Mouse (Mus musculus) forelimb bud, embryonic 11.5 days (tissue): ENCODE measurements around the gene Mvp.
A peak's percentile ranks its signal among the peaks of the same experiment; 100 is the strongest.

Experiments used
- DNase-seq: peaks from one replicate; pipeline ENCODE4 v3.0.0-alpha.2; 2012; ENCODE audit warnings: low read depth, low spot score

Gene Mvp

DNA sequence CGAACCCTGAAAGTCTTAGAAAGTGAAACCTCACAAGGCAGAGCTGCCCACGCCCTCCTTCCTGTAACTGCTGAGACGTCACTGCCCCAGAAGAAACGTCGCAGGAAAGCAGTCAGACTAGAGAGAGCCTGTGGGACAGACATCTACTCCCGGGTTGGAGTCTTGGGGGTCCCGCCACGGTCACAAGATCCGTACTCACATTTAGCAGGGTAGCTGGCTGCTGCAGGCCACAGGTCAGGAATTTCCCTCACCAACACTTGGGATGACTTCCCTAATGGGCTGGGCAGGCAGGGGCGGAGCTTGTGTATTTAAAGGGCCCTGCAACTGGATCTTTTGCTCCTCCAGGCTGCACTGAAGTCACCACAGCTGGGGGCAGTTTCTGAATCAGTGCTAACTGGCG is at the start of gene Mvp:
Gene Mvp (minus strand): TSS at position 302 of the 400 bp plus-strand sequence.
- peak; percentile 30 for DNase-seq

DNA sequence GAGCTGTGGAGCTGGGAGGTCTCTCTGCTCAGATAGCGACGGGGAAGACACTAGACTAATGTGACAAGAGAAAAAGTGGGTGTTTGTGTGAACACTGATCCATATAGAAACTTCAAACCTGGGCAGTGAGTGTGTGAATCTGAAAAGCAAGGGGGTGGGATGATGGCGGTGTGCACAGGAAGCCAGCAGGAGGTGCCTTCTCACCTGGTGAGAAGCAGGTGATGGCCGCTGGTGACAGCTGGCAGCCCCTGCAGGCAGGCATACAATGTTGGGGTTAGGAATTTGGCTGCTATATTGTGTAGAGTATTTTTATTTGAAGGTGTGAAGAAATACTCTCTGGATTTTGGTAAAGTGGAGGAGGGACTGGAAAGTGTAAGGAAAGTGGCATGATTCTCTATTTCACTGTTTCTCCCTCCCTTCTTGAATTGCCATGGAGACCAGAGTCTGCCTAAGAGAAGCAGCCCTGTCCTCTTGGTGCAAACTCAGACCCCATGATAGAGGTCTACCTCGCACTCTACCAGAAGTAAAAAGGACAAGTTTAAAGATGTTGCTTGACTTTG is 40.7 kb upstream of the Mvp start:
- DNase-seq, result no peak

DNA sequence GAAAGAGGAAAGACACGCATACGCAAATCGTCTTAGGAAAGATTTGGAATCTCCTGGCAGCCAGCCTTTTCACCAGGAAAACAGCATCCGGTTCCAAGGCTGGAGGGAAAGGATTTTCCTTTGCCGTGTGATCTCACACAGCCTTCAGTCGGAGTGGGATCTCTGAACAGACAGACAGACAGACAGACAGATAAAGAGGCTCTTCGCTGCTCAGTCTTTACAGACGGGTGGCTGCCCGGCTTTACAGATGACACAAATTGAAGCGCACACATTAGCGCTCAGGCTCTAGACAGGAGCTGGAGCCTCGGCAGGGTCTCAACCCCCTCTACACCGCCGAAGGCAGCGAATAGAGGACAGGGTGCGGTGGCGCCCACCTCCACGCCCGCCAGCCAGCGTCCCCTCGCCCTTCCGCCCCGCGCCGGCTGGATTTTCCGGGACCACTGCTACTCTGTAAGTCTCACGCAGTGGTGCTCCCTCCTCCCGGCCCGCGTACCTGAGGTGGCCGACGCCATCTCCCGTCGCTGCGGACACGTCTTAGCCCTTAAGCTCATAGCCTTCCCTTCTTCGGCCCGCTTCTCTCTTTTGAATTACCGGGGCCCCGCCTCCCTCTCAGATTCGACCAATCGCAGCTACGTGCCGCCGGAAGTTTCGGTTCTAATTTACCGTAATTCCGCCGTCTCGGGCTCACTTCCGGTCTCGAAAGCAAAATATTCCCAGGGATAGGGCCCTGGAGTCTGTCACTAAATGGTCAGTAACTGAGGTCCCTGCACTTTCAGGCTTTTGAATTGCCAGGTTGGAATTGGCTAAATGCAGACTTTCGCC is 27.6 kb upstream of the Mvp start, which contains the start of gene Kif22:
Gene Kif22 (minus strand): TSS at position 621 of the 822 bp plus-strand sequence.
- DNase-seq, result peak; percentile 87

DNA sequence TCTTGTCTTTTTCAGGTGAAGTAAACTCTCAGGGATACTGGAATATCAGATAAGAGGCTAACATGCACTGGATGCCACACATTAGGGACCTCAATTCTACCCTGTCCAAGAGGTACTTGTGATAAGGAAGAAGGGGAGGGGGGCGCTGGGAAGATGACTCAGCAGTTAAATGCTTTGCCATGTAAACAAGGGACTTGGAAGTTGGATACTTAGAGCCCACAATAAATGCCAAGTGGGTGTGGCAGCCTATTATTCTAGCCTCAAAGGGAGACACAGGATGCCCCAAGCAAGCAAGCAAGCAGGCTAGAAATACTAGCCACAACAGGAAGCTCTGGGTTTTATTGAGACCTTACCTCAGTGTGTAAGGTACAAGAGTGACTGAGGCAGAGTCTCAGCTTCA is 16.8 kb upstream of the Mvp start:
- no peak for DNase-seq

DNA sequence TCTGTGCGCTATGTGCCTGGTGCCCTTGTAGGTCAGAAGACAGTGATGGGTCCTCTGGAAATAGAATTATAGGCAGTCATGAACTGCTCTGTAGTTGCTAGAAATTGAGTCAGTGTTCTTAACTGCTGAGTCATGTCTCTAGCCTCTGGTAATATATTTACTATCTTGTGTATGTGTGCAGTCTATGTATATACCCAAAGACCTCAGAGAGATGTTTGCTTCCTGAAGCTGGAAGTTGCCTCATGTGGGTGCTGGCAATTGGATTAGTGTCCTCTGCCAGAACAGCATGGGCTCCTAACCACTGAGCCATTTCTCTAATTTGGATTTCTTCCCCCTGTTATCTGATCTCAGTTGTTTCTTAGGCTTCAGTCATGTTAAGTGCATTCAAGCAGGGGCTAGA is 15.8 kb upstream of the Mvp start:
- no peak for DNase-seq

DNA sequence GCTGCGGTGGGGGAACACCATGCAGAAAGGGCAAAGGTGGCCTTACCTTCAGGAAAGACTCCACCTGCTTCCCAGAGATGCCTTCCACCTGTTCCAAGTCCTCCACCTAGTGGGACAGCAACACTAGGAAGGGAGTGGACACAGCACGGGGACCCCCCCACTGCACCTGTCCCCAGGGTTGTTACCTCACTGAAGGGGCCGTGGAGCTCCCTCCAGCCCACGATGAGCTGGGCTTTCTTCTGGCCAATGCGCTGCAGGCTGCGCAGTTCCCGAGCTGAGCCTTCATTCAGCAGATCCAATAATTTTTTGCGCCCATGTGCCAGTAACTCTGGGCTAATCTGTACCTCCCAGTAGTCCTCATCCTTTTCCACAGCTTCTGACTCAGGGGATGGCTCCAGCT is 13.5 kb upstream of the Mvp start:
- DNase-seq, result no peak

DNA sequence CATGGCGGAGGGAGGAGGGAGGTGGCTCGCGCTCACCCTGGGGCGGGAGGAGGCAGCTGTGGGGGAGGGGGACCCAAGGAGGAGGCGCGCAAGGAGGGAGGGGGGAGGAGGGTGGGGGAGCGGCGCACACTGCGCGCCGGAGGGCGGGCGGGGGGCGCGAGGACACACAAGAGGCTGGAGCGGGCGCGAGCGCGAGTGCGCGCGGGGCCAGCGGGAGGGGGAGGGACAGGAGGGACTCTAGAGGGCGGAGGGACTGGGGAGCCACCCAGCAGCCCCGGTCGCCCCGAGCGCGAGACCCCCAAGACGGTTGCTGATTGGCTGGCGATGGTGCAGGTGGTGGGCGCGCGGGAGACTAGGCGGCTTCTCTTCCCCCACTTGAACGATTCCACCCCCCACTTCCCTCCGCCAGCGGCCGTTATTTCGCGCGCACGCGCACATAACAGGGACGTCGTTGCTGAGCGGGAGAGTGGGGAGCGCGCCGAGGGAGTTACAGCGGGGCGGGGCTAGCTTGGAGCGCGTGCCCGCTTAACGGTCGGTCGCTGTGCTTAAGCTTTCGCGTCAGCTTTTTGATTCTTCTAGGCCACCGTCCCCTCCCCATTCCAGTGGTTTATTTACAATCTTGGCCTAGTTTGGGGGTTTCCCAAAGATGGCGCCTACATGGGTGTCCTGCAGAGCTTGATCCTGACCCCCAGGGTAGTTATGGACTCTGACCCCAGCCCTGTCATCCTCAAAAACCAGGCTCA is 12.7 kb upstream of the Mvp start, which contains the start of gene Maz:
Gene Maz (minus strand): TSS at position 54 of the 743 bp plus-strand sequence.
- peak; percentile 99 for DNase-seq

DNA sequence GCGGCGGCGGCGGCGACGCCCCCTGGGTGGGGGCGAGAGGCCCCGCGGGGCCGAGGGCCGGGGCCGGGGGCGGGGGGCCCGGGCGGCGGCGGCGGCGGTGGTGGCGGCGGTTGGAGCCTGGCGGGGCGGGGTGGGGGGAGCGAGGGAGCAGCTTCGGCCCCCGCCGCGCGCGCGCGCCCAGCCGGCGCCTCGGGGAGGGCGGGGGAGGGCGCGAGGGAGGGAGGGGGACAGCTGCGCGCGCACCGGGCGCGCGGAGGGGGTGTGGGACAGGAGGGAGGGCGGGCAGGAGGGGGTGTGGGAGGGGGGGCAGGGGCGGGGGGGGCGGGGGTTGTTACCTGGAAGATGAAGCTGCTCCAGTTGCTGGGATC is 12.2 kb upstream of the Mvp start:
- DNase-seq, result no peak

DNA sequence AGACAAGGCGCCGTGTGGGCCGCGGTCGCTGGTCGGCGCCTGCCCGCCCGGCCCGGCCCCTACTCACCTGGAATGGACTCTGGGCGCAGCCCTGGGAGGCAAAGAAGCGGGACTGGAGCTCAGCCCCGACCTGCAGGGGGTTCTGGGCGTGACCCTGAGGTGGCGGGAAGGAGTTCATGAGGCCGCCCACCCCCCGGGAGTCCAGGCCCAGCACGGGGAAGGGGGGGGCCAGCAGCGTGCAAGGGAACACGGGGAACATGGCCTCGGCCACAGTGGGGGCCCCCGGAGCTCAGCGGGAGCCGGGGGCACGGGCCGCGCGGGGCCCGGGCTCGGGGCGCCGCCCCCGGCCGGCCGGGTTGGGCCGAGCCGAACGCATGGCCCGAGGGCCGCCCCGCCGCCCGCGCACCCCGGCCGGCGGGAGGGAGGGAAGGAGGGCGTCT is 11.8 kb upstream of the Mvp start:
- DNase-seq, result peak; percentile 64

DNA sequence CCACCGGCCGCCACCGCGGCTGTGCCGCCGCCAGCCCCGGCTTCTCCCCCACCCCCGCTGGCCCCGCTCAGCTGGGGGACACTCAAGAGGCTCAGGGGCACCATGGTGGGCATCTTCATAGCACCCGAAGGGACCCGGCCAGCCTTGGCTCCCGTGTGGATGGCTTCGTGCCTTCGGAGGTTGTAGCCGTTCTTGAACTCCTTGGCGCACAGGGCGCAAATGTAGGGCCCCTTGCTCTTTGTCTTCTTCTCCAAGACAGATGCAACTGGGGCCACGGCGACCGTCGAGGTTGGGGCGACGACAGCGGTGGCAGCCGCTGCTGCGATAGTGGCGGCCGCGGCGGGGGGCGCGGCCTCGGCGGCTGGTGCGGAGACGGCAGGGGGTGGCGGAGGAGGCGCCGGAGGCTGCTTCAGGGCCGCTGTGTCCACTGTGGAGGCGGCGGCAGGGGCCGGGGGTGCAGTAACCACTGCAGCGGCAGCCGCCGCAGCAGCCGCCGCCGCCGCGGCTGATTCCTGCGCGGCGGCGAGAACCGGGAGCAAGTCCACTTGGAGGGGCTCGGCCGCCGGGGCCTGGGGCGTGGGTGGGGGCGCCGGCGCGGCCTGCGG is 11.2 kb upstream of the Mvp start:
- DNase-seq, result no peak

DNA sequence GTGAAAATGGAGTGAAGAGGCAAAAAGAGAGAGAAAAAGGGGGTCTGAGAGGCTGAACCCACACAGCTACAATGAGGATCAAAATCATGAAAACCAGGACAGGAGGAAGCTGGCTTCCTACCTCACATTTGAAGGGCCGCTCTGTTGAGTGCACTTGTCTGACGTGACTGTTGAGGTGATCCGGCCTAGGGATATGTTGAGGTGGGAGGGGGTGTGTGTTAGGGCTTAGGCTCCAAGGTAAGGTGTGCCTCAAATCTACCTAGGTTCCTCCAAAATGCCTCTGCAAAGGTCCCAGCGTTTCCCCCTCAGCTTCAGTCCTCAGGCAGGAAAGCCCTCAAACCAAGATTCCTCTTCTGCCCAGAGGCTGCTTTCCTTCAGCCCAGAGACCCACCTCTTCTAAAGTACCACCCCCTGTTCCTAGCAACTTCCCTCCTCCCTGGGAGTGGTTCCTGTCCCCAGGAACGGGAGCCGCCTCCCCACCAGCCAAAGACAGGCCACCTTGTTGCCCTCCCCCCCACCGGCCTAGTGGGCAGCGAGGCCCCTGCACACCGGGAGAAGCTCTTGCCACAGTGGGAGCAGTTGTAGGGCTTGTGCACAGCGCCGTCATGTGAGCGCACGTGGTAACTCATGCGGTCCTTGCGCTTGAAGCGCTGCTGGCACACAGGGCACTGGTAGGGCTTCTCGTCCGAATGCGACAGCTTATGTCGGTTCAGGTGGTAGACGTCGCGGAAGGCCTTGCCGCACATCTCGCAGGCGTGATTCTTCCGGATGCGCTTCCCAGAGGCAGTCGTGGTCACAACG is 10.5 kb upstream of the Mvp start:
- DNase-seq, result peak; percentile 78

DNA sequence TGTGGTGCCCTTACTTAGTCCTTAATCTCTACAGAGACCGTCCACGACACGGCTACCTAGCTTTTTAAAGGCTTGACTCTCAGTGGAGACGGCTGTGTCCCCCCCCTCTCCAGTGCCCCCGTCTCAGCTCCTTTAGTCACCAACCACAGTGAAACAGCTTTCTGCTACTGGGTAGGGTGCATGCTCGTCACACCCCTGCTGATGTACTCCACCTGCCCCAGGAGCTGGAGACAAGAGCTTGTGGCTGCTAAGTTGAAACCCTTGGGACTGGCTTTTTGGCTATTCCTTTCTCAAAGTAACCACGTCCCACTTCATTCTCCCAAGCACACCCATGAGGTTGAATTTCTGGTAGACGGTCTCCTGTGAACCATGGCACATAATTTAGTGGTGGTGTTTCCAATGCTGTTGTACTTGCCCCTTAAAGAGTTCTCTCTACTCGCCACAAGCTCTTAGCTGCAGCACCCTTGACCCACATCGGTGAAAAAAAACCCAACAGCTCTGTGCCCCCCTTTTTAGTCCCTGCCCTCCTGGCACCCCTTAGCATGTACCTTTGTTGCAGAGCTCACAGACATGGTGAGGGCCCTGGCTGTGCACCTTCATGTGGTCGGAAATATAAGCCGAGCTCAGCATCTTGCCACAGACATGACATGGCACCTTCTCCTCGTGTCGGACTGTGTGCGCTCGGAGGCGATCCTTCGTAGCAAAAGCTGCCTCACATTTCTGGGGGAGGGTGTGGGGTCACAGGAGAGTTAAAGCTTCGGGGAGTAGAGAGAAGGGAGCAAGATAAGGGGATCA is 9.7 kb upstream of the Mvp start:
- DNase-seq, result no peak

DNA sequence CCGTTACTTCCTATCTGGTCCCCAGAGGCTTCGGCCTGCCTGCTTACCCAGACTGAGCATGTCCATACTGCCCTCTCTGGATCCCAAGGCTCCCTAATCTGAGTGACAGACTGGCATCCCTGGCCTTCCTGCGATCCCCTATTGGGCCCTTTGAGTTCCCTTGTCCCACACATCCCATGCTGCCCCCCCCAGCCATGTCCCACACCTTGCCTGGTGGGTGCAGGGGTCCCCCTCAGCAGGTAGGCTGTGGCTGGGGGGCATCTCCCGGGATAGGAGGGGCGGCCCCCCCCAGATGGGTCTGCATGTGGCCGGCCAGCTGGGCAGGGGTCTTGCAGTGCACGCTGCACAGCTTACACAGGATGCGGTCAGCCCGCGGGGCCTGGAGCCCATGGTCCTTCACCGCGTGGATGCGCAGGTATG is 8.9 kb upstream of the Mvp start:
- DNase-seq, result no peak

DNA sequence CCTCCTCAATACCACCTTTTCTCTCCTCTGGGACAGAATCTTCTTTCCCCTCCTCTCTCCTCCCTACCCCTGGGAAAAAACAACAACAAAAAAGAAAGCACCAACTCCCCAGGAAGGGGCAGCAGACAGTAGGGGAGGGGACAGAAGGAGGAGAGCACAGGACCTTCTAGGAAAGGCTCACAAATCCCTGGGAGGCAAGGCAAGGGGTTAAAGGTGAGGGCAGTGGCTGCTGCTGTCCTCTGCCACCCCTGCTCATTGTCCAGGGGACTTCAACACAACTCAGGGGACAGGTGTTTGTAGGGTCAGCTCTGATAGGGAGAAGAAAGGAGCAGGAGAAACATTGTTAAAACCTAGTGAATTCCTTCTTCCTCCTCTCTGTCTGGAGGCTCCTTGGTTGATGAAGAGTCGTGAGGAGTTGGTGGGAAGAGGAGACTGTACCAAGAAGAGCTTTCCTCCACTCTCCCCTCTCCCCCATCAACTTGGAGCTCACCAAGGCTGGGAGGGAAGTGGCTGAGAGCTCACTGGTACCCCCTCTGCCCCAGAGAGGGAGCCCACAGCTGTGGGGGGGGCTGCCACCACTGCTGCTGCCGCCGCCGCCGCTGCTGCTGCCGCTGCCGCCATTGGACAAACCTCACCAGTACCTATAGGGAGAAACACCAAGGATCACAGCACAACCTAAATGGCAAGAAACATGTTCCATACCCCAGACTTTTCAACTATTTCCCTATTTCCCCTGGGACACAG is 8.3 kb upstream of the Mvp start:
- DNase-seq, result no peak

DNA sequence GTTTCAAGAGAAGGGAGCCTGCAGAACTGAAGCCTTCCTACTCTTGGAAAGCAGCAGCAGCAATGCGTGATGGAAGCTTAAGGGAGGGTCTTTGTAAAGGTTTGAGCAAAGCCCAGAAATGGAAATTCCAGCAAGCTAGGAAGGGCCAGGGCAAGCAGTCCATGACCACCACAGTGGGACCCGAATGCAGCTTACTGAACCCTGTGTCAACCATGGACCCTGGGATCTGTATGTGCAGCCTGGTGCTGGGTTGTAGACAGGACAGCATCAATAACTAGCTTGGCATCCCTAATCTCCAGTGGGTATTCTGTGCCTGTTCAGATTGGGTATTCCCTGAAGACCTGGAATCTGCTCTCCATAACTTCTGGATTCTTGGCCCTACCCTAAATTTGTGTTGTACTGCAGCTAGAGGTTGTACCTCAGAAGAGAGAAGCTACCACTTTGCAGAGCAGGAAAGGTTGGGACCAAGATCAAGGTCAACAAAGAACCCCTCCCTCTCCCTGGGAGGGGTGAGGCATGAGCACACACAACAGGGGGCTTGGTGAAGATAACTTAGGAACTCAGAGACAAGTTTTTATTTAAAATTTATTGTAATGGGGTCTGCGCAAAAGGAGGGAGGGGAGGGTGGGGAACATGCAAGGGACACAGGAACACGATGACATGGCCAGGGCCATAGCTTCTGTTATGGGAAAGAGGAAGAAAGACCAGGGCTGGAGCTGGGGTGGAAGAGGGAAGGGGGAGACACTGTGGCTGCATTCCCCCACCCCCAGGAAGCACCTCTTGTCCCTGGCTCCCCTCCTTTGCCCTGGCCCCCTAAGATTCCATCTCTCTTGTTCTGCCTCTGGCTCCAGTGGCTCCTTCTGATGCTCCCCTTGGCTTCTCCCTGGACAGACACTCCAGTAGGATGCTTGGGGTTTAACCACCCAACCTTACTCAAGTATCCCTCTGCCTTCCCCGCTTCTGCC is 7.4 kb upstream of the Mvp start:
- peak; percentile 26 for DNase-seq

DNA sequence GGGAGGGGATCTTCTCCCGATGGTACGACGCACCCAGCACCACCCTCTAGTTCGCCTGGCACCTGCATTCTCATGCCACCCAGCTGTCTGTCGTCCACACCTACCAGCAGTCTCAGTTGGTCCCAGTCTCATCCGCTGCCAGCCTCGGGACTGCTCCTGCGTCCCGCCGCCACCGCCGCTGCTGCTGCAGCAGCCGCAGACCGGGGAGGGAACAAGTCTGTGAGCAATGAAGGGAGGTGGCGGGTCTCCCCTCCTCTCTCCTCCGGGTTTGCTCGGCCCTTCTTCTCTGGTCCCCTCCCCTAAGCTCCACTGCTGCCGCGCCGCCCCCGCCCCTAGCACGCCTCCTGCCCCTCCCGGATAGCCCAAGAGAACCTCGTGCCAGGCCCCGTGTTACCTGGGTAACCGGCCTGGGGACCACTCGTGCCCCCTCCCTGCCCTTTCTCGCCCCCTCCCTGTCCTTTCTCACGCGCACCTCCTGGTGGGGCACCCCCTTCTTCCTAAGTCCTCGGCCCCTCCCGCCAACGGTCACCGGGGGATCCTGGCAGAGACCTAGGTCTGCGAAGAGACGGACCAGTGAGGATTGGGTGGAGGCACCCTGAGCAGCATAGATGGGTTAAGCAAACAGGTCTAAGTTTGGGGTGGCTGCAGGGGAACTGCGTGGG is 6.6 kb upstream of the Mvp start, which contains the start of the genes Gm42742 and Prrt2:
Gene Gm42742 (minus strand): TSS at position 197 of the 662 bp plus-strand sequence.
Gene Prrt2 (minus strand): TSS at position 311 of the 662 bp plus-strand sequence.
- DNase-seq, result peak; percentile 47

DNA sequence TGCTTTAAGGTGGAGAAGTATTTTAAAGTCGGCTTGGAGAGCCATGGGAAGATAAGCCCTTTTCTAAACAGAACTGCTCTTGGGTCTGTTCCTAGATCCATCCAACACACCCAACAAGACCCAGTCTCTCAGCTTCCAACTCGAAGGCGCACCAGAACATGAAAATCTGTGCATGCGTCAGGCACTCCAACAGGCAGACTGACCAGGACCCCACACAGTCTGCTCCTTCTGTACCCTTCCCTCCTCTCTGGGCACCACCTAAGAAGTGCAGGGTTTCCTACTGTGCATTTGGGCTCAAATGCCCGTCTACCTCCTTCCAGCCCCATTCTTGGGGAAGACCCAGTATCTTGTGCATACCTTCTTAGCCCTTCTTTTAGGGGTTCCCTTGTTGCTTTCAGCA is 6.1 kb upstream of the Mvp start:
- DNase-seq, result no peak

DNA sequence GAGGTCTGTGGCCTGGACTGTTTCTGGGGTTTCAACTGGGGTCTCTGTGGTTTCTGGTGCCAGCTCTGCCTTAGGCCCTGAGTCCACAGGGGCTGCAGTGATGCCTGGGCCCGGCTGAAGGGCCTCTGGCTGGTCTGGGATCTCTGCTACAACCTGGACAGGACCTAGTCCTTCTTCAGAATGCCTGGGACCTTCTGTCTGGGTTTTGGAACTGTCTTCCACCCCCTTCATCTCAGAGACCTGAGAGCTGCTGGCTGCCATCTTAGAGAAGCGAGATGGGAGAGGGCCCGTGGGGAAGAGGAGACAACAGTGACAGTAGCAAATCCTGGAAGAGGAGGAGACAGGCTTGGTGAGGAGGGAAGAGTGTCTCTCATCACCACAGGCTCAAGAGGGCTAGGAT is 5.6 kb upstream of the Mvp start:
- no peak for DNase-seq
